Comparison of ENCODE assay signal across 9 mouse cellular contexts in genomic region chr1:171477758-171478545, GRCm38 (mm10). TPM values are rescaled to one million over a fixed set of nuclear protein-coding genes. Genes with fewer than 3 reads are reported as not detected.
DNase-seq lines count a peak whose midpoint lies in the region; ATAC-seq and TF ChIP-seq lines count a peak whose summit lies in the region.
"Had no signal": no experiment of that assay in that cellular context is flagged by ENCODE, and none has a peak within 500 bp of the region (broad histone marks: within the 10 kb centered on the region; RNA-seq: fewer than 3 reads in every experiment).

No protein-coding gene starts in this region.

- H3K36me3 ChIP-seq in hindbrain, embryonic 12.5 days = no peaks in the 10 kb centered on the region
- H3K36me3 ChIP-seq in liver, adult 2 months (ENCODE audit: control insufficient read depth, insufficient read depth, low read length) = no peaks in the 10 kb centered on the region
- no peaks in the 10 kb centered on the region for H3K36me3 ChIP-seq in midbrain, embryonic 16.5 days (ENCODE audit: control insufficient read depth, insufficient read depth, low read length)

- no peaks in the 10 kb centered on the region for H3K27me3 ChIP-seq in hindbrain, embryonic 12.5 days
- no peaks in the 10 kb centered on the region for H3K27me3 ChIP-seq in liver, adult 2 months (ENCODE audit: control insufficient read depth, insufficient read depth, low read length)
- H3K27me3 ChIP-seq in midbrain, embryonic 16.5 days (ENCODE audit: control insufficient read depth, insufficient read depth, low read depth, low read length) = no peaks in the 10 kb centered on the region

- TF ChIP-seq POLR2A in bone marrow, adult 2 months (IDR thresholded peaks at IDR 0.05; ENCODE audit: borderline replicate concordance, control insufficient read depth, low read depth, low read length) = peak; percentile 17; the same call in 1 of the 2 replicates
- TF ChIP-seq POLR2A in liver, adult 2 months (IDR thresholded peaks at IDR 0.05; ENCODE audit: extremely low read depth, insufficient read depth, low read length) = no peak

- no peak overlapping the region for H3K27ac ChIP-seq in gastrocnemius, adult 2 months
- peak overlapping the region; percentile 74 for H3K27ac ChIP-seq in bone marrow, adult 2 months (ENCODE audit: control insufficient read depth, insufficient read depth, low read depth, low read length, poor library complexity)
- H3K27ac ChIP-seq in hindbrain, embryonic 12.5 days = no peak overlapping the region
- H3K27ac ChIP-seq in liver, adult 2 months (replicated peaks; ENCODE audit: insufficient read depth, low read depth, low read length) = no peak overlapping the region
- no peak overlapping the region for H3K27ac ChIP-seq in midbrain, embryonic 16.5 days (ENCODE audit: low read length)

- H3K9ac ChIP-seq in hindbrain, embryonic 12.5 days = no peak overlapping the region
- no peak overlapping the region for H3K9ac ChIP-seq in liver, adult 2 months (ENCODE audit: low read depth, low read length)
- peak overlapping the region; percentile 25; the same call in 1 of the 2 replicates for H3K9ac ChIP-seq in midbrain, embryonic 16.5 days (ENCODE audit: low read depth, low read length)

- no peak for ATAC-seq in hindbrain, embryonic 12.5 days (ENCODE audit: low FRiP score)
- ATAC-seq in midbrain, embryonic 16.5 days = peak; percentile 56

- H3K79me2 ChIP-seq in liver, adult 2 months (ENCODE audit: control insufficient read depth, insufficient read depth, low read length) = no peaks in the 10 kb centered on the region

- no peak for DNase-seq in gastrocnemius, adult 2 months
- DNase-seq in gastrocnemius, postnatal 4 days (ENCODE audit: low spot score in 2 of 2) = no peak
- DNase-seq in liver, adult 2 months (ENCODE audit: extremely low read depth, low read depth, low spot score) = no peak
- no peak for DNase-seq in right cerebral cortex, postnatal 4 days
- no peak for DNase-seq in adipocyte (ENCODE audit: low spot score)

- WGBS in bone marrow, adult 2 months = 54% methylated on average over 27 of the region's 27 CpGs
- 69% methylated on average over 27 of the region's 27 CpGs for WGBS in hindbrain, embryonic 12.5 days
- WGBS in liver, adult 2 months = 63% methylated on average over 27 of the region's 27 CpGs
- 75% methylated on average over 27 of the region's 27 CpGs for WGBS in midbrain, embryonic 16.5 days

- peak overlapping the region; percentile 44 for H3K4me2 ChIP-seq in hindbrain, embryonic 12.5 days (replicated peaks)
- peak overlapping the region; percentile 42 for H3K4me2 ChIP-seq in midbrain, embryonic 16.5 days (ENCODE audit: low read length)

- peaks cover 7% of the 10 kb centered on the region; the same call in 1 of the 2 replicates for H3K9me3 ChIP-seq in hindbrain, embryonic 12.5 days (replicated peaks)
- H3K9me3 ChIP-seq in midbrain, embryonic 16.5 days (replicated peaks; ENCODE audit: control insufficient read depth, low read length, poor library complexity, severe bottlenecking) = peaks cover 2% of the 10 kb centered on the region; the same call in 1 of the 2 replicates

- intact Hi-C loops in gastrocnemius, adult 2 months (cut with DNase I) = loop anchor here (2.0 to 10.0 kb wide), 3 partner anchors 63 to 155 kb away; partner anchors contain the start of genes Klhdc9, Tstd1 and Usf1

- H3K4me1 ChIP-seq in bone marrow, adult 2 months (ENCODE audit: control insufficient read depth, insufficient read depth, low read length) = peaks cover 4% of the 10 kb centered on the region
- no peaks in the 10 kb centered on the region for H3K4me1 ChIP-seq in hindbrain, embryonic 12.5 days
- H3K4me1 ChIP-seq in liver, adult 2 months (ENCODE audit: control insufficient read depth, insufficient read depth, low read length) = no peaks in the 10 kb centered on the region
- no peaks in the 10 kb centered on the region for H3K4me1 ChIP-seq in midbrain, embryonic 16.5 days (ENCODE audit: control insufficient read depth, insufficient read depth, low read length)

- TF ChIP-seq CTCF in gastrocnemius, adult 2 months (IDR thresholded peaks at IDR 0.05) = no peak
- TF ChIP-seq CTCF in bone marrow, adult 2 months (IDR thresholded peaks at IDR 0.05; ENCODE audit: control insufficient read depth, insufficient read depth, low read length) = no peak
- no peak for TF ChIP-seq CTCF in liver, adult 2 months (IDR thresholded peaks at IDR 0.05; ENCODE audit: low read depth, low read length)

- H3K4me3 ChIP-seq in gastrocnemius, adult 2 months = peak overlapping the region; percentile 59
- H3K4me3 ChIP-seq in bone marrow, adult 2 months (replicated peaks; ENCODE audit: control insufficient read depth, low read depth, low read length) = peak overlapping the region; percentile 46
- H3K4me3 ChIP-seq in hindbrain, embryonic 12.5 days = peak overlapping the region; percentile 26
- H3K4me3 ChIP-seq in liver, adult 2 months (ENCODE audit: insufficient read depth, low read depth, low read length) = peak overlapping the region; percentile 26; the same call in 1 of the 2 replicates
- peak overlapping the region; percentile 20 for H3K4me3 ChIP-seq in midbrain, embryonic 16.5 days (ENCODE audit: low read depth, low read length)

RNA-seq across cellular contexts. Expression of gene Alyref2, which starts 25.3 kb away (rescaled TPM):
- 1 to 10 TPM; 1.3 to 1.7 TPM for total RNA-seq in gastrocnemius, adult 2 months (2021)
- total RNA-seq in gastrocnemius, postnatal 4 days (2021) = 1 to 10 TPM; 3.7 to 4.2 TPM
- polyA plus RNA-seq in bone marrow, adult 2 months (2011; ENCODE audit: insufficient read depth, insufficient read length, low replicate concordance, missing spikeins) = 4.5 and 8.7 TPM in 2 replicates
- 21.0 and 26.1 TPM in 2 replicates for polyA plus RNA-seq in hindbrain, embryonic 12.5 days (2016; fragmentation: Nextera tagmentation; extraction: Ambion mirVana)
- 3.4 and 5.5 TPM in 2 replicates for total RNA-seq in liver, adult 2 months (2014; rRNA removed)
- 3.2 and 4.6 TPM in 2 replicates for polyA plus RNA-seq in liver, adult 2 months (2012; rRNA removed)
- 34.8 and 35.9 TPM in 2 replicates for polyA plus RNA-seq in midbrain, embryonic 16.5 days (2015; fragmentation: Nextera tagmentation; extraction: Ambion mirVana)

RNA-seq across cellular contexts. Expression of gene F11r, which starts 40.6 kb away (rescaled TPM):
- 1 to 10 TPM; 4.2 to 6.0 TPM for total RNA-seq in gastrocnemius, adult 2 months (2021)
- 10 to 100 TPM; 15.0 to 16.4 TPM for total RNA-seq in gastrocnemius, postnatal 4 days (2021)
- polyA plus RNA-seq in bone marrow, adult 2 months (2011; ENCODE audit: insufficient read depth, insufficient read length, low replicate concordance, missing spikeins) = 13.2 and 21.5 TPM in 2 replicates
- 14.5 and 18.6 TPM in 2 replicates for polyA plus RNA-seq in hindbrain, embryonic 12.5 days (2016; fragmentation: Nextera tagmentation; extraction: Ambion mirVana)
- total RNA-seq in liver, adult 2 months (2014; rRNA removed) = 39.1 and 56.8 TPM in 2 replicates
- 47.7 and 60.4 TPM in 2 replicates for polyA plus RNA-seq in liver, adult 2 months (2012; rRNA removed)
- 10.4 and 10.5 TPM in 2 replicates for polyA plus RNA-seq in midbrain, embryonic 16.5 days (2015; fragmentation: Nextera tagmentation; extraction: Ambion mirVana)

RNA-seq across cellular contexts. Expression of gene Itln1, which starts 57.1 kb away (rescaled TPM):
- total RNA-seq in gastrocnemius, adult 2 months (2021) = not detected
- not detected for total RNA-seq in gastrocnemius, postnatal 4 days (2021)
- not detected in 2 replicates for polyA plus RNA-seq in bone marrow, adult 2 months (2011; ENCODE audit: insufficient read depth, insufficient read length, low replicate concordance, missing spikeins)
- polyA plus RNA-seq in hindbrain, embryonic 12.5 days (2016; fragmentation: Nextera tagmentation; extraction: Ambion mirVana) = not detected in 2 replicates
- not detected in 2 replicates for total RNA-seq in liver, adult 2 months (2014; rRNA removed)
- polyA plus RNA-seq in liver, adult 2 months (2012; rRNA removed) = not detected in 2 replicates
- not detected in 2 replicates for polyA plus RNA-seq in midbrain, embryonic 16.5 days (2015; fragmentation: Nextera tagmentation; extraction: Ambion mirVana)
- total RNA-seq: neutrophil, adult 5-6 weeks had no signal

RNA-seq across cellular contexts. Expression of gene Tstd1, which starts 59.3 kb away (rescaled TPM):
- total RNA-seq in gastrocnemius, adult 2 months (2021) = under 1 TPM; 0.84 to 0.92 TPM
- total RNA-seq in gastrocnemius, postnatal 4 days (2021) = 1 to 10 TPM; 1.1 to 1.3 TPM
- 8.7 and 19.3 TPM in 2 replicates for polyA plus RNA-seq in bone marrow, adult 2 months (2011; ENCODE audit: insufficient read depth, insufficient read length, low replicate concordance, missing spikeins)
- 8.1 and 9.4 TPM in 2 replicates for polyA plus RNA-seq in hindbrain, embryonic 12.5 days (2016; fragmentation: Nextera tagmentation; extraction: Ambion mirVana)
- total RNA-seq in liver, adult 2 months (2014; rRNA removed) = 26.6 and 27.8 TPM in 2 replicates
- 50.6 and 57.2 TPM in 2 replicates for polyA plus RNA-seq in liver, adult 2 months (2012; rRNA removed)
- 6.2 and 7.6 TPM in 2 replicates for polyA plus RNA-seq in midbrain, embryonic 16.5 days (2015; fragmentation: Nextera tagmentation; extraction: Ambion mirVana)
